Mouse (Mus musculus): ENCODE measurements around the gene Fam198b.
A peak's percentile ranks its signal among the peaks of the same experiment; 100 is the strongest.

Gene Fam198b

DNA sequence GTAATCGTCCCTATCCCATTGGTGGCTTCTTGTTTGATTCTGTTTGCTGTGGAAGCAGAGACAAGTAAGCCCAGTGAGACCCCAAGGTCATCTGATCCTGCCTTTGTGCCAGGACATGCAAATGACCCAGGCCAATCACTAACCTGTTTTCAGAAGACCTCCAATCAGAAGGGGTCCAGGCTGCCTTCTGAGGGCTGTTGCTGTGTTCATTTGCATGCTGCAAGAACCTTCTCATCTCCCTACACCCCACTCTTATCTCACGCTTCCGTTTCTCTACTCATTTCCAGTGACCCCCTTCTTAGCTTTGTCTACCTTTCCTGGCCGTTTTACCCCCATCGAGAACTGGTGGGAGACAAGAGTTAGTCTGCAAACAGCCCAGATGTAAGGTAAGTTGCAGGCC, at the start of gene Fam198b:
Gene Fam198b (plus strand): TSS at position 229 of the 400 bp plus-strand sequence.
- no peak for DNase-seq (ENCODE audit: low read depth, low spot score)

DNA sequence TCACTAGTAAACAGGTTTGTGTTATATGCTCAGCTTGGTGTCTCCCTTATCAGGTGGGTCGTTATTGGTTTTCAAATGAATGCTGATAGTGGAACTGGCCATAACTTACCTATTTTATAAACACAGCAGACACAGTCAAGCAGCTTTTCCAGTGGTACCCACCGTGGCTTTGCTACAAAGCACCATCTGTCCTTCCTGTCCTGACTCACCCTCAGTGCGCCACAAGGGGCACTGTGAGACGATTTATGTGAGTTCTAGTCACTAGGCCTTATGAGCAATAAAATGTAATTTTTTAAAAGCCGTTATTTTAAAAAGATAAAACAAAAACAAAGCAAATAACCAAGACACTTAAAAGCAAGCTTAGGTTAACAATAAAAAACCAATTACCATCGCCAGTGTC, 45.6 kb upstream of the Fam198b start:
- peak; percentile 29 for DNase-seq (ENCODE audit: low read depth, low spot score)

DNA sequence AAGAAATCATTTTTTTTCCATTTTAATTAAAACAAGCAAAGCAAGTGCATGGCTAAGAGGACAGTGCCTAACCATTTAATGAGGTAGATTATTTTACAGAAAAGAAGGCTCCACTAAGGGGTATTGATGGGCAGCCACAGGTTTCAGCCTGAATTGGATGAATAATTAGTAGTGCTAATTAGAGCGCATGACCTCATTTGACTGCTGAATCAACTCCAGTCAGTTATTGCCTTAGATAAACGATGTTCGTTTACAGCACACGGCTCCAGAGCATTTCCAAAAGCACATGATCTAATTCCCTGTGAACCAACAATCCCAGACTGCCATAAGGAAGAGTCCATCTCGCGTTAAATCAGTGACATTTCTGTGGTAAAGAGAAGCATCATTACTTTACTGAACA, 42.9 kb upstream of the Fam198b start:
- DNase-seq (ENCODE audit: low read depth, low spot score) = no peak

DNA sequence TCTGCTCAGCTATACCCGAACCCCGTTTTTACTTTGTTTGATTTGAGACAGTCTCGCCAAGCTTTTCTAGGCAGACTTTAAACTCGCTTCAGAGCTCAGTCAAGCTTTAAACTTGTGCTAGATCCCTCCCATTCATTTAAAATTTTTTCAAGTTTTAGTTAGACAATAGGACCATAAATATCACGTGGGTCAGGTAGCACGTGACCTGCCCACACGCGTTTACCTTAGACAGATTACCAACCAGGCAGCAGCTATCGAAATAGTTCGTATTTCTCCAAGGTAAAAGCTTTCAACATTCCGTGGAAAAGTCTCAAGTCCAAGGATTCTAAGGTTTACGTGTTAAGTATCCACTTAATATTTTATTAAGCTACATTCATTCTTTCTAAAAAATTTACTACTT, 42.2 kb upstream of the Fam198b start:
- peak; percentile 95 for DNase-seq (ENCODE audit: low read depth, low spot score)

DNA sequence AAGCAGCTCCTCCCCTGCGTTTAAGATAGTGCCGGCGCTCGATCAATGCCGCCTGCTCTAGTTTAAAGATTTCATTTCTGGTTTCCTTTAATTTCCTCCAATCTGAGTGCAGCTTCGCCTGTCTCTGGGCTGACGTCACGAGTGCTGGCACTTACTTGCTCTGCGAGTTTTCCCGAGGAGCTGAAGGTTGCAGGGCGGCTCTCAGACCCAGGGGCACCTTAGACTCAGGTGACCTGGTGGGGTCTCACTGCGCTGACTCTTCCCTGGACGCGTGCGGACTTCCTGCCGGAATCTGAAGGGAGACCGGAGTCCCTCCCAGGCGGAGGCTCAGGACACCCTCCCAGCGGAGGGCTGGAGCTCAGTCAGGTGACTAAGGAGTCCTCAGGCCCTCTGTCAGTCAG, 41.7 kb upstream of the Fam198b start:
- peak; percentile 74 for DNase-seq (ENCODE audit: low read depth, low spot score)

DNA sequence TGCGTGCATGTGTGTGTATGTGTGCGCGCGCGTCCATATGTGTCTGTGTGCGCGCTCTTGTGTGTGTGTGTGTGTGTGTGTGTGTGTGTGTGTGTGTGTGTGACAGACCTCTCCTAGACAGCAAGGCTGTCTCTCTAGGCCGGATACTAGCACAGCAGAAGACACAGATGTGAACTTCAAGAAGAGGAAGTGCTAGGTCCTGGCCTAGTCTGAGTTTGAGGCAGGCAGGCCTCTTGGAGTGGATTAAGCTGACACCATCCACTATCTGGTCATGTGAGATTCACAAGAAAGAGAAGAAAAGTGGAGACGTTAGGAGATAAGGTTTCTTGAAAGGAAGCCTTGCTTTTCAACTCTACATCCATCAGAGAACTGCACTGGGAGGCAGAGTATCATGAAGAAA, 40.3 kb upstream of the Fam198b start:
- DNase-seq (ENCODE audit: low read depth, low spot score) = no peak

DNA sequence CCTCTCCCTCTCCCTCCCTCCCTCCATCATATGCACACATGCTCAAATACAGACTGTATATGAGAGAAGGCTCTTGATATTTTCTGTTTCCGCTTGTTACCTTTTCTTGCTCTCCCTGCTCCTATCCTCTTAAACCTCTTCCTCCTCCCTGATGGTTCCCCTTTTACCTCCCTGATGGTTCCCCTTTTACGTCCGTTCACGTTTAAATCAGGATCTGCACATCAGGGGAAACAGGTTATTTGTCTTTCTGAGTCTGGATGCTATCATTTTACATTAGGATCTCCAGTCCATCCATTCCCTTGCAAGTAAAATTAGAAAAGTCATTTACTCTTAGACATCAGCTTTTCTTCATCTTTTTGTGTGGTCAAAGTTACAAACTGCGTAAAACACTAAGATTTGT, 37.7 kb upstream of the Fam198b start:
- no peak for DNase-seq (ENCODE audit: low read depth, low spot score)

- DNase-seq (ENCODE audit: low read depth, low spot score) = no peak
These were observed 35.5 kb upstream of the Fam198b start for GRCm38 (mm10) chr3:79848841-79849240.

- no peak for DNase-seq (ENCODE audit: low read depth, low spot score)
These were observed 34.7 kb upstream of the Fam198b start for GRCm38 (mm10) chr3:79849621-79850020.

DNA sequence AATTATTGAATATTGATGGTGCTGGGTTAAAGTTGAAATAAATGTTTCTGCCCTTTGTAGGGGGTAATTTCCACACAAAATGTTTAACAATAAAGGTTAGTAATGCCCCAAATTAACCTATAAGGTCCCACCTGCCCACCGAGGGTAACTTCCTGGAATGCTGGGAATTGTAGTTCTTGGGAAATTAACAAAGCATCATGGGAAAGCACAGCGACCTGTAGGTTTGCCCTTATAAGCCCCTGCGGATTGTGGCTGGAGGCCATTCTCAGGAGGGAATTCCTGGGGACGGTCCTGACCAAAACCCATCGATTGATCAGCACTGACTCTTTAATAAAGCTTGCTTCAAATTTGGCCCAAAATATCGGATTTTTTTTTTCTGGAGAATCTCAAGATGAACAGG, 33.7 kb upstream of the Fam198b start:
- no peak for DNase-seq (ENCODE audit: low read depth, low spot score)

- no peak for DNase-seq (ENCODE audit: low read depth, low spot score)
These were observed 32.2 kb upstream of the Fam198b start for GRCm38 (mm10) chr3:79852108-79852507.

DNA sequence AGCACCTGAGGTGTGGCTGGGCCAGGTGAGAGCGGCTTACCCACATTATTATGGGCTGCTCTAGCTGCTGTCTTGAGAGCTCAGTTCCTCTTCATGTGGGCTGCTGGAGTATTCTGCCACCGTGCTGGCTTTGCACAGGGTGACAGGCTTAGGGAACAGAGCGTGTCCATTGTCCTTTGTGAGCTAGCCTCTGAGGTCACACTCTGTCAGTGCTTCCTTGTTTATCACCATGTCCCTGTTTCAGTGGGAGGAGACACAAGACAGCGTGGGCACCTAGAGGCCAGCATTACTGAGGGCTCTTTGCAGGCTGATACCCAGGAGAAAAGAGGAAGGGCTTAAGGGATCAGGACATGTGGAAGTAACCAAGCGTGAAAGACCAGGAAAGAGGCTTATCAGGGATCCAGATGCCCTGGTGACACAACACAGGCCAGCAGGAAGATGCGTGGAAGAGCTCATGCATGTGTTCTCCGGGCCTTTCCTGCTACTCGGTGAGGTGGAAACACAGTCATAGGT, 31.6 kb upstream of the Fam198b start, which contains the start of gene Tmem144:
Gene Tmem144 (minus strand): TSS at position 120 of the 513 bp plus-strand sequence.
- no peak for DNase-seq (ENCODE audit: low read depth, low spot score)

GRCm38 (mm10) chr3:79857780-79858179, 26.6 kb upstream of the Fam198b start:
- no peak for DNase-seq (ENCODE audit: low read depth, low spot score)

DNA sequence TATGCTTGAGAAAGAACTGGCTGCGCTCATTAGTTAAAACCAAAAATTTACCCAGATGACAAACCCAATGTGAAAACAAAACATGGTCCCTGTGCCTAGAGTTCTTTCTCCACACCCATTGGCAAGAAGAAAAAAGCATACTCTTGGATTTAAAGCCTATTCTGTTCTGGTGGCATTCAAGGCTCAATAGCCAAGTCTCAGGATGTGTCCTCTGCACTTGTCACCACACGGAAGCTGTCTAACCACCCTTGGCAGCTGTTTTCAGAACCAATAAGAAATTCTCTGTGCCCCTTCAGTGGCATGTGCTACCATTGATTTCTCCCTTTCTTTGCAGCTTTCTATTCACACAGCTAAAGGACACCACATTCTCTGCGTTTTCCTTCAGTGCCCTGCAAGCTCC, 26.1 kb upstream of the Fam198b start:
- DNase-seq (ENCODE audit: low read depth, low spot score) = no peak

DNA sequence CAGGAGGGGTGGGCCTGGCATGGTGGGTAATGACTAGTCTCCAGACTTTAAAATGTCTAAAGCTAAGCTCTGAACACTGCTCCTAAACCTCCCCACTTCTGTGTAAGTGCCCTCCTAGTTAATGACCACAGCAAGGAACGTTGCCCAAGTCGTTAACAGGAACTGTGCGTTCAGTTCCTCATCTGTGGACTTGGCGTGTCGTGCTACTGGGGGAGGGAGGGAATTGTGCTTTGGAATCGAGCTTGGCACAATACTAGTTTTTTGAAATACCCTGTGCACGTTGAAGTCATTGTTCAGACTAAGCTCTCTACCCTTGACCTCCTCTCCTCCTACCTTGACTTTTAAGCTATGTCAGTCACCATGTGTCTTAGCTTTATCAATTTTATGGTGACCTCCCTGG, 19.5 kb upstream of the Fam198b start:
- DNase-seq (ENCODE audit: low read depth, low spot score) = no peak

DNA sequence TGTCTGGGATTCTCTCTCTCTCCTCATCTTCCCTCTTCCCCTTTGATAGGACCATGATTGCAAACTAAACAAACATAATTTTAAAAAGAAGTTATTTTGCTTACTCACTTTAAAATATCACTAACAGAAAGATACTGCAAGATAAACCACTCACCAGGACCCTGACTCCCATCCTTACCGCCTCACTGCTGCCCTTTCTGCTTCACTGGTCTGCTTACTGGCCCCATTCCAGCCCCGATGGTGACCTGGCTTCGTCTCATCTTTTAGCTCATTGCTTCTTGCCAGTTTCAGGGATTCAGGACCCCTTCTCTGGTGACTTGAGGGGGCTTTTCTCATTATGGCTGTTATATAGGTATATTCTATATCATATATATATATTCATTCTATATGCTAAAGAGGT, 18.2 kb upstream of the Fam198b start:
- no peak for DNase-seq (ENCODE audit: low read depth, low spot score)

- DNase-seq (ENCODE audit: low read depth, low spot score) = no peak
These were observed 17.8 kb upstream of the Fam198b start for GRCm38 (mm10) chr3:79866526-79866925.

- DNase-seq (ENCODE audit: low read depth, low spot score) = no peak
These were observed 17.1 kb upstream of the Fam198b start for GRCm38 (mm10) chr3:79867121-79867709.

DNA sequence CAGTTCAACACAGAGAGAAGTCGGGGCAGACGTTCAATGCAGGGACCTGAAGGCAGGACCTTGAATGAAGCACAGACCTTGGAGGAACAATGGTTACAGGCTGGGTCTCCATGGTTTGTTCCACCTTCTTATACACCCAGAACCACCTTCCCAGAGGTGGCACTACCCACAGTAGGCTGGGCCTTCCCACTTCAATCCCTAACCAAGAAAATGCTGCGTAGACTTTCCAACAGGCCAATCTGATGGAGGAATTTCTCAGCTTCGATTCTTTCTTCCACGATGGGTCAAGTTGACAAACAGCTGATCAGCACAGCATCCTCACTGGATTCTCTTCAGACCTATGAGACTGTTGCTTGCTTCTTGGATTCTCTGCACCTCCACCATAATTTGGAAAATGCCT, 8.9 kb upstream of the Fam198b start:
- DNase-seq (ENCODE audit: low read depth, low spot score) = no peak

- DNase-seq (ENCODE audit: low read depth, low spot score) = no peak
These were observed 6.0 kb upstream of the Fam198b start for GRCm38 (mm10) chr3:79878350-79878749.

- DNase-seq (ENCODE audit: low read depth, low spot score) = no peak
These were observed 5.1 kb upstream of the Fam198b start for GRCm38 (mm10) chr3:79879246-79879645.

DNA sequence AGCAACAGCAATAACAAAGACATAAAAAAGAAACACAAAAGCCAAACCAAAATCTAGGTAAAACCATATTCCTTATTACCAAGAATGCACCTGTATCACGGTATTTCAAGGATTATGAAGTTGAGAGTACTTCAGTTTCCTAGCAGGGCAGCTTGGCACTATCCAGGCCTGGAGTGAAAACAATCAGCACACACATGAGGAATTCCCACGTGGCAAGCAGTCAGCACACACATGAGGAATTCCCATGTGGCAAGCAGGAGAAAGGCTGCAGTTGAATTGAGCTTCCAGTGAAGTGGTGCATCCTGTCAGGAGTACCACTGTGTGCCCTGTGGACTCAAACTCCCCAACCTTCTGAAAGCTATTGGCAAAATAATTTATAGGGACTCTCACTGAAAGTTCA, 2.7 kb upstream of the Fam198b start:
- no peak for DNase-seq (ENCODE audit: low read depth, low spot score)

DNA sequence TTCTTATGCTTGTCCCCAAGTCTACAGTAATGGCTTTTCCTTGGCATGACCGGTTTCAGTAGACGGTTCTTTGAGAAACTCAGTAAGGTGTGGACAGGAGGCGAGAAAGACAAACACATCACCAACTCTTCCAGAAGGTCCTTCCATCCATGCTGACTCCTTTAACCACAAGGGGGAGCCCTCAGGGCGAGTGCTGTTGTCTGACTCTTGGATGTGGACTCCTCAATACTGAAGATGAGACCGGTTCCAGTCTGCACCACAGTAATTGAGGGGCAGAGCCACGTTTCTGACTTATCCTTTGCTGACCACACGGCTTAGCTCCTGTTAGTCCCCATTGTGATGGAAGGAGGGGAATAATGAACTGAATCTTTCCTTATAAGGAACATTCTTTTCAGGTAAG, 1.2 kb upstream of the Fam198b start:
- DNase-seq (ENCODE audit: low read depth, low spot score) = peak; percentile 56

- peak; percentile 68 for DNase-seq (ENCODE audit: low read depth, low spot score)
These were observed 442 bp downstream of the Fam198b start for GRCm38 (mm10) chr3:79884761-79885189.

Data from mesoderm, embryonic 11.5 days (tissue).